Mouse (Mus musculus) brain, embryonic 14.5 days (tissue): ENCODE measurements at regions not wholly inside any gene's neighbourhood (a gene's known extent, or its start where the extent isn't known, plus 50 kb on each side); places are given as distances from the start of the nearest gene placed in this dataset.

Experiments
- CTCF ChIP-seq: fragments of 200-500 bp; IDR thresholded peaks from 2 replicates; pipeline ENCODE4 v1.5.1; 2012; ENCODE audit warnings: inconsistent platforms, mild to moderate bottlenecking, moderate library complexity, borderline replicate concordance; ENCODE audit not compliant: insufficient read depth, insufficient read length; ENCODE audit errors: extremely low read depth
- POLR2A ChIP-seq: fragments of 200-500 bp; IDR thresholded peaks from 2 replicates; pipeline ENCODE4 v1.6.1; 2012; ENCODE audit warnings: mild to moderate bottlenecking, inconsistent platforms, borderline replicate concordance; ENCODE audit not compliant: poor library complexity, insufficient read depth, insufficient read length, severe bottlenecking; ENCODE audit errors: extremely low read depth

DNA sequence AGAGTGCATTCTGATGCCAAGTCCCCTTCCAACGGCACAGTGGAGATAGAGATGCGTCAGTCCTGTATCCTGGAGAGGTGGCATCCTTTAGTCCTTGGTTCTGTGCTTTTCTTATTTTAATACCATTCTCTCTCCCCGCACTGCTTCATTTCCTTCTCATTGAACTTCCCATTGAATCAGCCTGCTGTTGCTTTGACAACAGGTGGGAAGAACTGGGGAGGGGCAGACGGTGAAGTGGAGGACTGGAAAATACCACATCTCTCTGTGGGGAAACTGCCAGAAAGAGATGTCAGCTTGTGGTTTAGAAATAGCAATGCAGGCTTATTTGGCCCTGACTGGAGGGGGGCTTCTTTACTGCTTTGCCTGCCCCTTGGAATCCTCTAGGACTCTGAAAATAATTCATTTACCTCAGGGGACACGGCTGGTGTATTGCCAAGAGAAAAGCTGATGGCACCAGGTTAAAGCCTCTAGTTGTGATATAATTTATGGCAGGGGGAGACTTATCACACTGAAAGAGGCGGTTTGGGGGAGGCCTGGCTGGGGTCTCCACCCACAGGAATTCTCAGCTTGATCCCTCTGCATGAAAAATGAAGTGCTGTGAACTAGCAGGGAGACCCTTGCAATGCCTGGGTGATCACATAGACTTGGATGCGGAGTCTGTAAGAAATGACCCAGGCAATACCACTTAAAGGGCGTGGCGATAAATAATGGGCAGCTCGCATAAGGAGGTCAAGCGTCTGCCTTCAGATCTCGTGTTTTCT lies 65.4 kb upstream of the Rxrg start:
- TF ChIP-seq POLR2A (no peak), CTCF (no peak)
